Mouse (Mus musculus): ENCODE measurements around the gene Ppp1r13b. TPM values are rescaled to one million over a fixed set of nuclear protein-coding genes. Genes with fewer than 3 reads are reported as not detected.
A peak's percentile ranks its signal among the peaks of the same experiment; 100 is the strongest.

The Ppp1r13b gene
- polyA plus RNA-seq, 1 experiment from 2014 or later = 3.4 TPM

GRCm38 (mm10) chr12:111874601-111875140, 33.2 kb downstream of the Ppp1r13b start:
- DNase-seq = no peak
- no peak for ATAC-seq (ENCODE audit: low read depth)
- WGBS (ENCODE audit: insufficient replicate concordance) = 60% methylated on average over 1 of the region's 1 CpGs
- Histone ChIP-seq H3K4me1 (replicated peaks) (0 out of 2 replicates have a peak, but pooled peaks cover 5% of the 10 kb centered on the region), H3K27me3 (no peaks in the 10 kb centered on the region), H3K9ac (no peak overlapping the region), H3K27ac (no peak overlapping the region), H3K36me3 (peaks cover 3% of the 10 kb centered on the region; the same call in 1 of the 2 replicates), H3K9me3 (replicated peaks) (no peaks in the 10 kb centered on the region), H3K4me2 (no peak overlapping the region), H3K4me3 (replicated peaks) (no peak overlapping the region)

DNA sequence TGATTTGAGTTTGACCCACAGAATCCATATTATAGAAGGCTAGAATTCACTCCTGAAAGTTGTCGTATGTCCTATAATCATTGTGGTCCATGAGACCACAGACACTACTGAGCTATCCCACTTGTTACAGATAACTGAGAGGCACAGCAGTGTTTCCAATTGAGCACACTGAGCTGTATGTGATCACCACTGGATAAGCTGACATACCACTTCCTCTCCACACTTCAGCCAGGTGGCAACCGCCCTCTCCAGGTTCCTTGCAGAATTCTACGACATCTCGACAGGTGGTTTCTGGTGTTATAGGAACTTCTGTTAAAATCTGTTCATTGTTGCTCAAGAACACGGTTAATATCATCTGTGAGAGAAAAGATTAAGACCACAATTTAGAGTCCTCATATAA, 35.8 kb downstream of the Ppp1r13b start:
- WGBS (ENCODE audit: insufficient replicate concordance) = 41% methylated on average over 5 of the region's 5 CpGs
- H3K4me3 ChIP-seq (replicated peaks) = no peak overlapping the region
- ATAC-seq (ENCODE audit: low read depth) (no peak), DNase-seq (no peak)
- H3K4me2 ChIP-seq = no peak overlapping the region
- no peak overlapping the region for H3K27ac ChIP-seq
- H3K4me1 ChIP-seq (replicated peaks) = 0 out of 2 replicates have a peak, but pooled peaks cover 5% of the 10 kb centered on the region
- no peaks in the 10 kb centered on the region for H3K27me3 ChIP-seq
- H3K9me3 ChIP-seq (replicated peaks) = no peaks in the 10 kb centered on the region
- peaks cover 3% of the 10 kb centered on the region; the same call in 1 of the 2 replicates for H3K36me3 ChIP-seq
- no peak overlapping the region for H3K9ac ChIP-seq

GRCm38 (mm10) chr12:111870811-111871210, 37.1 kb downstream of the Ppp1r13b start:
- 85% methylated on average over 7 of the region's 7 CpGs for whole genome bisulfite sequencing (ENCODE audit: insufficient replicate concordance)
- no peak for ATAC-seq (ENCODE audit: low read depth)

GRCm38 (mm10) chr12:111869806-111870205, 38.1 kb downstream of the Ppp1r13b start:
- no peak overlapping the region for H3K4me3 ChIP-seq (replicated peaks)
- H3K27me3 ChIP-seq = no peaks in the 10 kb centered on the region
- ATAC-seq (ENCODE audit: low read depth) = no peak
- WGBS (ENCODE audit: insufficient replicate concordance) = 73% methylated on average over 1 of the region's 1 CpGs
- H3K9me3 ChIP-seq (replicated peaks) = no peaks in the 10 kb centered on the region
- peaks cover 3% of the 10 kb centered on the region; the same call in 1 of the 2 replicates for H3K36me3 ChIP-seq
- no peak overlapping the region for H3K4me2 ChIP-seq
- DNase-seq = no peak
- H3K4me1 ChIP-seq (replicated peaks) = no peaks in the 10 kb centered on the region
- H3K27ac ChIP-seq = no peak overlapping the region
- no peak overlapping the region for H3K9ac ChIP-seq

More at GRCm38 (mm10) chr12:111870811-111871210, 37.1 kb downstream of the Ppp1r13b start:
- H3K4me3 ChIP-seq (replicated peaks) = no peak overlapping the region
- no peak overlapping the region for H3K27ac ChIP-seq
- H3K4me2 ChIP-seq = no peak overlapping the region
- H3K36me3 ChIP-seq = peaks cover 3% of the 10 kb centered on the region; the same call in 1 of the 2 replicates
- no peak for DNase-seq
- 0 out of 2 replicates have a peak, but pooled peaks cover 2% of the 10 kb centered on the region for H3K4me1 ChIP-seq (replicated peaks)
- H3K9me3 ChIP-seq (replicated peaks) = no peaks in the 10 kb centered on the region
- H3K9ac ChIP-seq = no peak overlapping the region
- H3K27me3 ChIP-seq = no peaks in the 10 kb centered on the region

DNA sequence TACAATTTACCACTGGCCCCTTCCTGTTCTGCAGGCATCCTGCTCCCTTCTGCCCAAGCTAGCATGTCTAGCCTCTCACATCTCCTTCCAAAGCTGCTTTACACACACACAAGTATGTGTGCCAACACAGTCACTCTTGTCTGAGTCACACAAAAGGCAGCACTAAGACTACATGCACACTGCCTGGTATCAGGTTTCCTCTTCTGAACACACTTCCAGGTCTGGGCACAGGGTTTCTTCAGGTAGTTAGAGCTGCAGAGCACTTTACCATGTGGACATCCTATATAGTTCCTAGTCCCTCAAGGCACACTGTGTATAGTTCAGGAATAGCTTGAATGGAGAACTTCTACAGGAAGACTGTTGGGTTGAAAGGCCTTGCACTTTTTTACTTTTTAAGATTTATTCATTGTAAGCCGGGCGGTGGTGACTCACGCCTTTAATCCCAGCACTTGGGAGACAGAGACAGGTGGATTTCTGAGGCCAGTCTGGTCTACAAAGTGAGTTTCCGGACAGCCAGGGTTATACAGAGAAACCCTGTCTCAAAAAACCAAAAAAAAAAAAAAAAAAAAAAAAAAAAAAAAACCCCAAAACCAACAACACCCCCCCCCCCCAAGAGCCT, 43.6 kb downstream of the Ppp1r13b start:
- Histone ChIP-seq H3K4me1 (replicated peaks) (no peaks in the 10 kb centered on the region), H3K9ac (no peak overlapping the region), H3K4me3 (replicated peaks) (no peak overlapping the region), H3K27me3 (no peaks in the 10 kb centered on the region), H3K36me3 (0 out of 2 replicates have a peak, but pooled peaks cover 3% of the 10 kb centered on the region), H3K9me3 (replicated peaks) (no peaks in the 10 kb centered on the region), H3K4me2 (no peak overlapping the region), H3K27ac (no peak overlapping the region)
- ATAC-seq (ENCODE audit: low read depth) = no peak
- 87% methylated on average over 4 of the region's 4 CpGs for WGBS (ENCODE audit: insufficient replicate concordance)
- no peak for DNase-seq

DNA sequence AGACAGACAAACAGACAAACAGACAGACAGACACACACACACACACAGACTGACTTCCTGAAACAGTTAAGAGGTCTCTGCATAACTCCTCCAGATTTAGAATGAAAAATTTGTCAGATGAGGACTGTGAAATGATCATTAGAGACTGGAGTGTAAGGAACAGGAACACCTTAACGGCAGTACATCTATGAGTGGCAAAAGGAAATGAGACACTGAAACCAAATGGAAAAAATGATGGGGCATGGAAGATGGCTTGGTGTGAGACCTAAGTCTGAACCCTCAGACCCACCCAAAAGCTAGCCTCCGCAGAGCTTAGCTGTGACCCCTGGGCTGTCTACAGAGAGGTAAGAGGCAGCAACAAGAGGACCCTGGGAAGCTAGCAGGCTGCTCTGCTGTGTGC, 52.5 kb downstream of the Ppp1r13b start:
- Histone ChIP-seq H3K27me3 (no peaks in the 10 kb centered on the region), H3K27ac (no peak overlapping the region), H3K4me1 (replicated peaks) (no peaks in the 10 kb centered on the region; the same call in 1 of the 2 replicates), H3K4me3 (replicated peaks) (no peak overlapping the region), H3K9ac (no peak overlapping the region), H3K4me2 (no peak overlapping the region), H3K36me3 (peaks cover 14% of the 10 kb centered on the region; the same call in 1 of the 2 replicates), H3K9me3 (replicated peaks) (no peaks in the 10 kb centered on the region)
- ATAC-seq (ENCODE audit: low read depth) (no peak), DNase-seq (no peak)
- 60% methylated on average over 2 of the region's 2 CpGs for WGBS (ENCODE audit: insufficient replicate concordance)

- Histone ChIP-seq H3K9ac (no peak overlapping the region), H3K36me3 (peaks cover 12% of the 10 kb centered on the region), H3K4me3 (replicated peaks) (no peak overlapping the region), H3K27me3 (no peaks in the 10 kb centered on the region), H3K4me2 (no peak overlapping the region), H3K27ac (no peak overlapping the region), H3K4me1 (replicated peaks) (peaks cover under 1% of the 10 kb centered on the region; the same call in 1 of the 2 replicates), H3K9me3 (replicated peaks) (no peaks in the 10 kb centered on the region)
- no peak for ATAC-seq (ENCODE audit: low read depth)
- DNase-seq = no peak
- WGBS (ENCODE audit: insufficient replicate concordance) = 66% methylated on average over 4 of the region's 4 CpGs
These were observed 54.4 kb downstream of the Ppp1r13b start for GRCm38 (mm10) chr12:111853546-111853945.

DNA sequence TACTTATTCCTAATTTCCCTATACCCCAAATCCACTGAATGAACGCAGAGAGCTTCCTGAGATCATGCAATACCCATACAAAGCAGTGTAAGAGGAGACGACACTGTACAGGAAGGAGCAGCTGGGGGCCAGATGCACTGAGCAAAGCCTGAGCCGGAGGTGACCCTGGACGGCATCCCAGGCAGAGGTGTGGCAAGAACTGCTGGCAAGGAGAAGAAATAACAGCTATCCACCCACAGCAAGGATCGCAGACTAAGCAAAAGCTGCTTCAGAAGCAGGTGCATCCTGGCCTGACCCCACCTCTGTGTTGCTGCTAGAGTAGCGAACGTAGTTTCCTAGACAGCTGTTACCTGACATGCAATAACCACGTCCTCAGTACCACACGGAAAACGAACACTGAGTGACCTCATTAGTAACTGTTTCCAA, 54.9 kb downstream of the Ppp1r13b start:
- Histone ChIP-seq H3K27ac (no peak overlapping the region), H3K4me3 (replicated peaks) (no peak overlapping the region), H3K4me2 (no peak overlapping the region), H3K27me3 (no peaks in the 10 kb centered on the region), H3K9me3 (replicated peaks) (no peaks in the 10 kb centered on the region), H3K9ac (no peak overlapping the region), H3K36me3 (peaks cover 12% of the 10 kb centered on the region), H3K4me1 (replicated peaks) (peaks cover 3% of the 10 kb centered on the region; the same call in 1 of the 2 replicates)
- ATAC-seq (ENCODE audit: low read depth) = no peak
- DNase-seq = no peak
- 72% methylated on average over 10 of the region's 10 CpGs for WGBS (ENCODE audit: insufficient replicate concordance)

DNA sequence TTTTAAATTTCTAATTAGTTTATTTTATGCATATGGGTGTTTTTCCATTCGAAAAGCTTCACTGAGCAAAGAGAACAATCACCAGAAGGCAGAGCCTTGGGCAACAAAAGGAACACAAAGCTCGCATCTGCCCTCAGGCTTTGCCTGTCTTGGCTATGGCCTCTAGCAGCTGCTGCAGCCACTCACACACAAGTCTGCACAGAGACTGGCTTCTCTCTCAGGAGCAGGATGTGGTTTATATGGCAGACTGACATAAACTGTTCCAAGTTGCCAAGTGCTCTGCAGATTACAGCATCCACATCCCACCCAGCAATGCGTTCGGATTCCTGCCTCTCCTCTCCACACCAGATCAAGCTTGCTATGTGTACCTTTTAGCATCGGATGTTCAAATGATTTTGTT, 56.2 kb downstream of the Ppp1r13b start:
- 72% methylated on average over 5 of the region's 5 CpGs for WGBS (ENCODE audit: insufficient replicate concordance)
- H3K9me3 ChIP-seq (replicated peaks) = no peaks in the 10 kb centered on the region
- ATAC-seq (ENCODE audit: low read depth) (no peak), DNase-seq (no peak)
- peaks cover 3% of the 10 kb centered on the region; the same call in 1 of the 2 replicates for H3K4me1 ChIP-seq (replicated peaks)
- no peak overlapping the region for H3K9ac ChIP-seq
- H3K27ac ChIP-seq = no peak overlapping the region
- H3K4me2 ChIP-seq = no peak overlapping the region
- no peak overlapping the region for H3K4me3 ChIP-seq (replicated peaks)
- no peaks in the 10 kb centered on the region for H3K27me3 ChIP-seq
- H3K36me3 ChIP-seq = peaks cover 7% of the 10 kb centered on the region; the same call in 1 of the 2 replicates

- H3K27me3 ChIP-seq = no peaks in the 10 kb centered on the region
- no peak overlapping the region for H3K27ac ChIP-seq
- H3K9ac ChIP-seq = no peak overlapping the region
- H3K36me3 ChIP-seq = peaks cover 7% of the 10 kb centered on the region; the same call in 1 of the 2 replicates
- H3K9me3 ChIP-seq (replicated peaks) = no peaks in the 10 kb centered on the region
- no peak overlapping the region for H3K4me3 ChIP-seq (replicated peaks)
- 61% methylated on average over 2 of the region's 2 CpGs for WGBS (ENCODE audit: insufficient replicate concordance)
- H3K4me2 ChIP-seq = no peak overlapping the region
- no peak for ATAC-seq (ENCODE audit: low read depth)
- DNase-seq = no peak
- H3K4me1 ChIP-seq (replicated peaks) = peaks cover 3% of the 10 kb centered on the region; the same call in 1 of the 2 replicates
These were observed 56.7 kb downstream of the Ppp1r13b start for GRCm38 (mm10) chr12:111851235-111851634.

GRCm38 (mm10) chr12:111848300-111848798, 59.6 kb downstream of the Ppp1r13b start:
- Histone ChIP-seq H3K27ac (no peak overlapping the region), H3K27me3 (no peaks in the 10 kb centered on the region), H3K9ac (no peak overlapping the region), H3K4me3 (replicated peaks) (no peak overlapping the region), H3K4me2 (no peak overlapping the region), H3K4me1 (replicated peaks) (peaks cover 9% of the 10 kb centered on the region), H3K9me3 (replicated peaks) (no peaks in the 10 kb centered on the region), H3K36me3 (peaks cover 4% of the 10 kb centered on the region; the same call in 1 of the 2 replicates)
- WGBS (ENCODE audit: insufficient replicate concordance) = 80% methylated on average over 9 of the region's 9 CpGs
- no peak for DNase-seq
- 0 out of 2 replicates have a peak, but pooled peaks have one; percentile 47 for ATAC-seq (ENCODE audit: low read depth)

All from liver, embryonic 13.5 days (tissue).